Mouse (Mus musculus) spleen, postnatal 36 days (tissue): ENCODE results near the gene Trpm5.

Source experiments
- DNase-seq, 2 experiments: peaks; one replicate each; pipeline ENCODE4 v3.0.0; 2022; ENCODE audit warnings: low spot score in 2 of 2, mixed read lengths in 1 of 2

Trpm5 gene

GRCm38 (mm10) chr7:143040561-143040960 is 53.9 kb downstream of the Trpm5 start:
- DNase-seq = no peak

- DNase-seq = peak; percentile 81 to 82
Measured at GRCm38 (mm10) chr7:143038174-143038931, 56.1 kb downstream of the Trpm5 start.

- peak; percentile 44 to 55 for DNase-seq
Measured at GRCm38 (mm10) chr7:143037306-143037705, 57.1 kb downstream of the Trpm5 start.

GRCm38 (mm10) chr7:143036787-143037186 is 57.7 kb downstream of the Trpm5 start:
- DNase-seq = no peak

- no peak for DNase-seq
Measured at GRCm38 (mm10) chr7:143034519-143035450, 59.7 kb downstream of the Trpm5 start.

GRCm38 (mm10) chr7:143034112-143034511 is 60.3 kb downstream of the Trpm5 start:
- DNase-seq = no peak

GRCm38 (mm10) chr7:143033581-143033980 is 60.9 kb downstream of the Trpm5 start:
- no peak for DNase-seq

GRCm38 (mm10) chr7:143031816-143032215 is 62.6 kb downstream of the Trpm5 start:
- no peak for DNase-seq

GRCm38 (mm10) chr7:143027196-143027595 is 67.2 kb downstream of the Trpm5 start:
- DNase-seq = no peak

- DNase-seq = no peak
Measured at GRCm38 (mm10) chr7:143025496-143025895, 68.9 kb downstream of the Trpm5 start.

GRCm38 (mm10) chr7:143024293-143024692 is 70.1 kb downstream of the Trpm5 start:
- no peak for DNase-seq

- DNase-seq = no peak
Measured at GRCm38 (mm10) chr7:143023499-143023898, 70.9 kb downstream of the Trpm5 start.

GRCm38 (mm10) chr7:143021356-143022164 is 72.9 kb downstream of the Trpm5 start:
- DNase-seq = peak; percentile 50 to 61

GRCm38 (mm10) chr7:143020764-143021163 is 73.7 kb downstream of the Trpm5 start:
- no peak for DNase-seq

- no peak for DNase-seq
Measured at GRCm38 (mm10) chr7:143020040-143020439, 74.4 kb downstream of the Trpm5 start.
